Mouse (Mus musculus) gastrocnemius, postnatal 36 days (tissue): ENCODE results near the gene Ehmt2. TPM values are rescaled to one million over a fixed set of nuclear protein-coding genes. Genes with fewer than 3 reads are reported as not detected.
"Not testable (repeated sequence)": the region's sequence is repeated elsewhere in the genome, so short reads cannot be mapped to it uniquely, and the experiment has no call there.

Experiments
- DNase-seq, 2 experiments: peaks; one replicate each; pipeline ENCODE4 v3.0.0; 2022
- intact Hi-C: fragments of 180-260 bp; cut with DNase I; formaldehyde crosslinking; loops from one replicate; pipeline ENCODE4 v1.15.1; 2025
- total RNA-seq, 2 experiments: library from RNA; stranded (reverse); gene quantifications; 2 replicates each; pipeline ENCODE4 v1.2.3; 2021

The Ehmt2 gene
- total RNA-seq, 2 experiments from 2014 or later, result 24.7 to 28.2 TPM

GRCm38 (mm10) chr17:34890074-34890743 is 8.1 kb upstream of the Ehmt2 start:
- intact Hi-C loops, result no loop called here
- no peak for DNase-seq

GRCm38 (mm10) chr17:34891377-34891776 is 6.9 kb upstream of the Ehmt2 start:
- no peak for DNase-seq
- intact Hi-C loops, result no loop called here

GRCm38 (mm10) chr17:34893072-34893824 is 5.0 kb upstream of the Ehmt2 start:
- intact Hi-C loops, result no loop called here
- DNase-seq, result no peak

GRCm38 (mm10) chr17:34894074-34894597 is 4.1 kb upstream of the Ehmt2 start:
- DNase-seq, result peak; percentile 87 to 90
- intact Hi-C loops, result no loop called here

- intact Hi-C loops, result no loop called here
- peak in 1 of 2 experiments; percentile 40 for DNase-seq
Measured at GRCm38 (mm10) chr17:34894801-34895530, 3.3 kb upstream of the Ehmt2 start.

GRCm38 (mm10) chr17:34895724-34896123 is 2.5 kb upstream of the Ehmt2 start:
- intact Hi-C loops, result no loop called here
- no peak for DNase-seq

- intact Hi-C loops, result no loop called here
Measured at GRCm38 (mm10) chr17:34896366-34896765, 1.9 kb upstream of the Ehmt2 start.

GRCm38 (mm10) chr17:34897373-34898159 is 703 bp upstream of the Ehmt2 start:
- no peak for DNase-seq

More at GRCm38 (mm10) chr17:34896366-34896765, 1.9 kb upstream of the Ehmt2 start:
- DNase-seq, result no peak

GRCm38 (mm10) chr17:34898706-34899052 is 410 bp downstream of the Ehmt2 start:
- intact Hi-C loops, result no loop called here
- DNase-seq, result no peak

More at GRCm38 (mm10) chr17:34897373-34898159, 703 bp upstream of the Ehmt2 start:
- intact Hi-C loops, result no loop called here

GRCm38 (mm10) chr17:34899053-34899889 is 1.0 kb downstream of the Ehmt2 start:
- intact Hi-C loops, result no loop called here
- peak in 1 of 2 experiments; percentile 50 for DNase-seq

GRCm38 (mm10) chr17:34899890-34900243 is 1.6 kb downstream of the Ehmt2 start:
- intact Hi-C loops, result no loop called here
- DNase-seq, result no peak

- intact Hi-C loops, DNase-seq: not testable (repeated sequence)
Measured at GRCm38 (mm10) chr17:34900826-34901225, 2.6 kb downstream of the Ehmt2 start.

GRCm38 (mm10) chr17:34901948-34902347 is 3.7 kb downstream of the Ehmt2 start:
- intact Hi-C loops, DNase-seq: not testable (repeated sequence)

- no peak for DNase-seq
- intact Hi-C loops, result no loop called here
Measured at GRCm38 (mm10) chr17:34902895-34903294, 4.6 kb downstream of the Ehmt2 start.

GRCm38 (mm10) chr17:34910982-34911381 is 12.7 kb downstream of the Ehmt2 start:
- intact Hi-C loops, result no loop called here

GRCm38 (mm10) chr17:34911945-34912351 is 13.7 kb downstream of the Ehmt2 start:
- DNase-seq, result peak in 1 of 2 experiments; percentile 75
- intact Hi-C loops, result loop anchor here (1.0 kb wide), 1 partner anchor 58 kb away; no protein-coding TSS in a partner anchor

More at GRCm38 (mm10) chr17:34910982-34911381, 12.7 kb downstream of the Ehmt2 start:
- no peak for DNase-seq

GRCm38 (mm10) chr17:34913930-34914665 is 15.8 kb downstream of the Ehmt2 start, which contains the start of gene Slc44a4:
Gene Slc44a4 (plus strand): TSS chr17:34914466.
- intact Hi-C loops, result no loop called here
- DNase-seq, result no peak

- intact Hi-C loops, result no loop called here
Measured at GRCm38 (mm10) chr17:34915410-34915831, 17.2 kb downstream of the Ehmt2 start.

More at GRCm38 (mm10) chr17:34915410-34915831, 17.2 kb downstream of the Ehmt2 start:
- no peak for DNase-seq
